Mouse (Mus musculus): Measurements from ENCODE around the gene Ube2c.

Gene Ube2c

DNA sequence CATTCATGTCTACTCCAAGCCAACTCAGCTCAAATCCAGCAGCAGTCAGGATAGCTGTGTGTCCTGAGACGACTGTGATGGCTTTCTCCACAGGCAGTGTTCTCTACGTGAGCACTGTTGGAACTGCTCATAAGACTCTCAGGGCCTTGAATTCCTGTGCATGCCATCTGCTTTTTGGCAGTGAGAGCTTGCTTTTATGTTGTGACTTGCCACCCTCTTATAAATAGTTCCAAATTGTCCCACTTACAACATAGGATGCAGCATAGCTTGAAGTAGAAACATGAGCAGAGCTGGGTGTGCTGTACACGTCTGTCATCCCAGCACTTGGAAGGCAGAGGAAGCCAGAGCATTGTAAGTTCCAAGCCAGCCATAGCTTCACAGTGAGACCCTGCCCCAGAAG, 3.9 kb upstream of the Ube2c start:
- DNase-seq, result no peak

DNA sequence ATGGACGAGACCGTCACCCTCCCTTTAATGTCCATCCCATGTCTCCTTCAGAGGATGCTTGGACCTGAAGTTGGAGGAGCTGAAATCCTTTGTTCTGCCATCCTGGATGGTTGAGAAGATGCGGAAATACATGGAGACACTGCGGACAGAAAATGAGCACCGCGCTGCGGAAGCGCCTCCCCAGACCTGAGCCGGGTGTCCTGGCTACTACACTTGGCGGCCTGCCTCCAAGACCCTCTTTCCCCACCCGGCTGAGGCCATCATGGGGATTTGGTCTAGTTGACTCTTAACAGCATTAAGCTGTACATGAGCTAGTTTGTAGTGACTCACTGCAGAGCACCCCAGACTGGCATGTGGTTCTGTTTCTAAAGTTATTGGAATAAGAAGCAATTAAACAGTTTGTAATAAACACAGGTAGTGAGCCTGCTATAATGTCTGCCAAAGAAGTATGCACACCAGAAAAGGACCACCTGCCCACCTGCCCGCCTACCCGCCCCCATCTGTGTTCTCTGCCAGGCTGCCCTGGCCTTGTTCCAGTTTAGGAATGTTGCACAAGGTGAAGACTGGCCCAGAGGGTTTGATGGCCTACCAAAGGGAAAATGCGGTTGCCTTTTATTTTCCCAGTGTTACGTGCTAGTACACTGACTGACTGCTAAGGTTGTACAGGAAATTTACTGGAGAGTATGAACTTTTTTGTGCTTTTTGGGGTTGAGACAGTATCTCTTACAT, 1.7 kb upstream of the Ube2c start:
- DNase-seq, result no peak

DNA sequence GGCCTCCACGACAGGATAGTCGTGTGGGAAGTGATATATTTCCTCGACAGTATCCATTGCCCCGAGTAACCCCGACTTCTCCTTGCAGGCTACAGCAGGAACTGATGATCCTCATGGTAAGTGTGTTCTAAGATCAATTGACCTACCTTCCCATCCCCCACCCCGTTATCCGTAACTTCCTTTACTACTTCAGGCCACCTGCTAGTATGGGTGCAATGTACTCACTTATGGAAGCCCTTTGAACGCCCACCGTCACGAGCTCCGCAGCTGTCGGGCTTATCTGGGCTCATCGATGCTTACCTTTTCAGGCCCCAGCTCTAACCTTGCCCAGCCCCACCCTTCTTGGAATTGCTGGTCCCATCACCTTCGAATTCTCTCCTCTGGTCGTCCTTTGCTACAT, 581 bp downstream of the Ube2c start:
- DNase-seq, result no peak

DNA sequence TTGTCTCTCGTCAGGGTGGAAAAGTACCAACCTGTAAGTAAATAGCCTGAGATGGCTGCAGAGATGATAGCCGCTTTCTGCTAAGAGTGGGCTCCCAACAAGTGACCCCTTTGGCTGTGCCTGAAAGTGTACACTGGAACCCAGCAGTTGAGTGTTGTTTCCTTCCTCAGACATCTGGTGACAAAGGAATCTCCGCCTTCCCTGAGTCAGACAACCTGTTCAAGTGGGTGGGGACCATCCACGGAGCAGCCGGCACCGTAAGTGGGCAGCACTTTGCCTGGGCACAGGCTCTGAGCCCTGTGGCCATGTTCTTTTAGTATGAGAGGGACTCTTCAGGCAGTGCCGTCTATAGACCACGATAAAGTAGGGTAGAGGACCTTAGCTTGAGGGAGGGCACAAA, 1.4 kb downstream of the Ube2c start:
- DNase-seq, result no peak

DNA sequence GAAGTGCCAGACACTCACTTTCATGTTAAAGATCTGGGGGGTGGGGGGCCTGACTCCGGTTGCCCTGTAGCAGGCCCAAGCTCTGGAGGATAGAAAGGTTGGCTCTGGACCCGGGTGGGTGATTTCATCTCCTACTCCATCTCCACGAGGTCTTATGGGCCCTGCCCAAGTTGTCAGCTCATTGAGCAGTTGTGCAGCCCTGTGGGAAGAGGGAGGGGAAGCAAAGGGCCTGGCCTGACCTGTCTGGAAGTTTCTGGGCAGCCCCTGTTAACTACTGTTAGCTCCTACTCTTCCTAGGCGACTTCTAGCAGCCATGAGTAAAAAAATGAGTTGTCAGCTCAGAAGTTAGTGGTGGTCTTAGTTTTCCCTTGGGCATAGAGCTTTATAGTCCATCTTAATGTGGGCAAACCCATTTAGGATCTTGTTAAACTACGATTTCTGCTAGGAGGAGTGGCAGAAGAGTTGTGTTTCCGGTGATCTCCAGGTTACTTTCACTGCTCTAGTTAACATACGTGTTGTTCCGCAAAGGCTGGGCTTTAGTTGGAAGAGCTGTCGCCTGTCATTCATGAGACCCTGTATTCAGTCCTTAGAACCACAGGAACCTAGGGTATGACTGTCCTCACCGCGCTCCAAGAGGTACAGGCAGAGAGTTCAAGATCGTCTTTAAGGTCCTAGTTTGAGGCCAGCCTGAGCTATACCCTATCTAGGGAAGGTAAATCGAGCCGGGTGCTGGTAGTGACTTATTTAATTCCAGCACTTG, 3.7 kb downstream of the Ube2c start:
- DNase-seq, result no peak

DNA sequence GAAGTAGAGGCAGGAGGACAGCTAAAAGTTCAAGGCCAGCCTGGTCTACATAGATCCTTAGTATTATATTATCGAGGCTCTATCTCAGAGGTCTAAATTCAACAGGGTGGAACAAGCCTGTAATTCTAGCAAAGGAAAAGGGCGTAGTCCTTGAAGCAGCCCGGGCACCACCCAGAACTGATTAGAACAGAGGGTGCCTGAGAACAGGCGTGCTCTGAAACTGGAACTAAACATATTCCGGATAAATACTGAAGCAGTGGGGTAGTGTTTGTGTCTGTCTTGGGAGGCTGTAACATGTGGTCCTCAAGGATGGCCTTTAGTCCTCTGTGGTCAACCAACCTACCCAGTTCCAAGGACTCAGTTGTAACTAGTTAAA, 4.3 kb downstream of the Ube2c start:
- no peak for DNase-seq

DNA sequence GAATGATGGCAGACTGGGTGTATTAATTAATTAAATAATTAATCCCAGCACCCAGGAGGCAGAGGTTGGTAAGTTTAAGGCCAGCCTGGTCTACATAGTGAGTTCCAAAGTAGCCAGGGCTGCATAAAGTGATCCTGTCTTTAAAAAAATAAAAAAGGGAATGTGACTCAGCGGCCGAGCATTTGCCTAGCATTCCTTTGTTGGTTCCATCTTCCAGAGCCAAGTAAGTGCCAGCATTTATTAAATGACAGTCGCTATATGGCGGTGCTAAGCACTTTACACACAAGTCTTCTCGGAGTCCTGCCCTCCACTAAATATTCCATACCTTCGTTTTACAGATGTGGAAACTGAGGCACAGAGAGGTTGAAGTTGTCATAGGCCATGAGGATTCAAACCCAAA, 6.4 kb downstream of the Ube2c start:
- DNase-seq, result no peak

DNA sequence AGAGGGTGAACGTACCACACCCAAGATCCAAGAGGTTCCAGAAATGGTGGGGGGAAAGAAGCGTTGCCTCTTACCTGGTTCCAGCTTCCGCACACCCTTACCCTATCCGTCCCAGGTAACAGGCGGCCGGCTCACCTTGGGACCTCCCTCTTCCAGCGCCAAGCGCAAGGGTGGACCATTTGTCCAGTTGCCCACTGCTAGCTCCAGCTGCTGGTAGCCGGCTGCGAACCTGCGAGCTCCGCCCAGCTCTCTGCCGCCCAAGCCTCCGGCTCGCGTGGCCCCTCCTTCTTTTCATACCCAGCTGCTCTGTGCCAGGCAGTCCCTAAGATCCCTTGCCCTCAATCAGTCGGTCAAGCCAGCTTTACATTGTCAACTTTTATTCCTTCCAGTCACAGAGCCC, 7.1 kb downstream of the Ube2c start:
- no peak for DNase-seq

DNA sequence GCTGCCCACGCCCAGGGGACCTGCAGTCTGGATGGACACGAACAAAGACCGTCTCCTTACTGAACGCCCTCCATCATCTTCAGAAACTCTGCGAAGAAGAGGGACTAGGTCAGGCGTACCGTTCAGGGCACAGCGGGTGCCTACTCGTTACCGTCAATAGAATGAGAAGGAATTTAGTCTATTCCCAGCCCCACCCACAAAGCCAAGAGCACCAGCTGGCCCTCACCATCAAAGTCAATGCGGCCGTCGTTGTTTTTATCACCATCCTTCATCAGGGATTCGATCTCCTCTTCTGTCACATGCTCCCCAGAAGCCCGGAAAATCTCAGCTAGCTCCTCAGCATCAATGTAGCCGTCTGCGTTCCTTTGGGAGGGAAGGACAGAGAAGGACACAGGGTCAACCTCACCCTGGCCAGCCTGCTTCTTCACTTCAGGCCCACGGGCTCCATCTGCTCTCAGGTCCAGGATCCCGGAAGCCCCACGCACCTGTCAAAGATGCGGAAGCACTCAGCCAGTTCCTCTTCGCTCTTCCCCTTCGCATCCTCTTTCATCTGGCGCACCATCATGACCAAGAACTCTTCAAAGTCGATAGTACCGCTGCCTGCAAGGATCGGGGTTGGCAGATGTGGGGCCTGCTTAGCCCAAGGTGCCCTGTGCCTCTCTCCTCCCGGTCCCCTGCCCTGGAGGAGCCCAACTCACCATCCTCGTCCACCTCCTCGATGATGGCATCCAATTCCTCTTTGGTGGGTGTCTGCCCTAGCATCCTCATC, 7.7 kb downstream of the Ube2c start:
- no peak for DNase-seq

DNA sequence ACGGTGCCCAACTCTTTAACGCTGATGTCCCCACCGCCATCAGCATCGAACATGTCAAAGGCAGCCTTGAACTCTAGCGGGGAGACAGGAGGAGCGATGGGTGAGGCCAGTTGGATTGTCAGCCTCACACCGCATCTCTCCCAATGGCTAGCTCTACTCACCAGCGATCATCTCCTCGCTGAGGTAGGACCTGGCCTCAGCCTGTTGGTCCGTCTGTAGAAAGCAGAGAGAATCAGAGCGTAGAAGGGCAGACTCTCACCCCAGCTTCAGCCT, 8.3 kb downstream of the Ube2c start:
- DNase-seq, result no peak

DNA sequence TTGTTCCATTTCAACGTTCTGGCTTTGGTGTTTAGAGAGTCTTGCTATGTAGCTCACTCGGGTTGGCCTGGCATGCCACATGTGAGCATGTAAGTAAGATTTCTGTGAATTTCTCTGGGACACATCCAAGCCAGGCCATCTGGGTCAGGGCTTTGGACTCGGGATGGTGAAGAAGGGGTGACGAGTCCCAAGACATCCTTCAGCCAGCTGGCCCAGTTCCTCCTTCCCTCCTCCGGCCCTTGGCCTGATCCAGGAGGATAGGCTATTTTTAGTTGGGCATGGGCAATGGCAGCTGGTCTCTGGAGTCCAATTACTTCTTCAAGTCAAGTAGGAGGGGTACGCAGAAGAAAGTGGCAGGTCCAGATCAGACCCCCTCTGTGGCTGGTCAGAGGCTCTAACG, 9.1 kb downstream of the Ube2c start:
- no peak for DNase-seq

DNA sequence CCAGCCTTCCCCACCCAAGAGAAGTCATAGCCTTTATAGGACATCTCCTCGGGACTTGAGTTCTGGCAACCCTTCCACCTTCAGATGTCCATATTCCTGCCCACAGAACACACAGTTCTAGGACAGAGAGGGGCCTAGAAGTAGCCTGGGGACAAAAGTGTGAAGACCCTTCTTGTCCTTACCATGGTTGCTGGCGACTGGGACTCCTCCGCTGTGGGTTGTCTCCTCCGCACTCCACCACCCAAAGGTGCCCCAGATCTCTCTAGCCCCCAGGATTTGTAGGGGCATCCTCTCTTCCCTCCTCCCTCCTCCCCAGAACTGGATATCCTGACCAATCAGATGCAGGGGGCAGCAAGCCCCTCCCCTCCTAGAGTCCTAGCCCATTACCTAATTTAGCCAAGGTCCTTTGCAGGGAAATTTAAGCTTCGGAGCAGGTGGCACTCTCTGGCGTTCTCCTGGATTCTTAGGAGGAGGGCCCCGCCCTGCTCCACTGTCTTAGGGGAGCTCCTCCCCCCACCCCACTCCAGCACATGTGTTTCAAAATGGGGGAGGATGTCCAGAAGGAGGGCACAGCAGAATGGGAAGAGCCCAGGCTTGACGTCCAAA, 9.9 kb downstream of the Ube2c start, which contains the start of gene Tnnc2:
TSS of gene Tnnc2 (minus strand) at position 487 of the 606 bp plus-strand sequence.
- no peak for DNase-seq

DNA sequence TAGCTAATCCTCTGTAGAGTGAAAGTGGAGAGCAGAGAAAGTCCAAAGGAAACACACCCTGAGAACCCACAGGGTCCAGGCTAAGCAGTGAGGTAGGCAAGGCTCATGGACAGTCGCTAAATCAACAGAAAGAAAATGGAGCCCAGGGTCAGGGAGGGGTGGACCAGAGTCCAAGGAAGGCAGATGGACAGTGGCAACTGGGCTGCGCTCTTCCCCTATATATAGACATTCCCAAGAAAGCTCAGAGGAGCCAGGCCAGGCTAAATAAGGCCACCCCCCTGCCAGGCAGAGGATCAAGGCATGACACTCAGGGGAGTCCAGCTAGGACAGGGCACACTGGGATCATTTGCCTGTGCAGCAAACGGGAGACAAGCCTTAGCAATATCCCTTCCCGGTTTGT, 12.2 kb downstream of the Ube2c start:
- no peak for DNase-seq

DNA sequence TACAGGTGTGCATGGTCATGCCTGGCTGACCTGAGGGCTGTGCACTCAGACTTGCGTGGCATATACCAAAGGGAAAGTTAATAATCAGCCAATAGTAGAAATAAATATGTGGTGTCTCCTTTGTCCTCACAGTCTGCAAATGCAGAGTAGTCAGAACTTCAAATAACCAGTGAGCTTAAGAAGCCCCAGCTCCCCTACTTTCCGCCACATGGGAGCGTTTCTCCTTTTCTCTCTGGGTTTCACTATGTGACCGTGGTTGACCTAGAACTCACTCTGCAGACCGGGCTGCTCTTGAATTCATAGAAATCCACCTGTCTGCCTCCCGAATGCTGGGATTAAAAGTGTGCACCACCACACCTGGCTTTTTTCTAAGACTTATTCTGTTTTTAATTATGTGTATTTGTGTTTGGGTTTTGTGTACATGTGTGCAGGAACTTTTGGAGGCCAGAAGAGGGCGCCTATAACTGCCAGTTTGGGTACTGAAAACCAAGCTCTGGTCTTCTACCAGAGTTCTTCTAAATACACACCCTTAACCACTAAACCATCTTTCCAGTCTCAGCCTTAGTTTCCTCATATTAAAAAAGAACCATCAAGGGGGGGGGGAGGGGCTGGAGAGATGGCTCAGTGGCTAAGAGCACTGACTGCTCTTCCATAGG, 14.4 kb downstream of the Ube2c start:
- DNase-seq, result no peak

DNA sequence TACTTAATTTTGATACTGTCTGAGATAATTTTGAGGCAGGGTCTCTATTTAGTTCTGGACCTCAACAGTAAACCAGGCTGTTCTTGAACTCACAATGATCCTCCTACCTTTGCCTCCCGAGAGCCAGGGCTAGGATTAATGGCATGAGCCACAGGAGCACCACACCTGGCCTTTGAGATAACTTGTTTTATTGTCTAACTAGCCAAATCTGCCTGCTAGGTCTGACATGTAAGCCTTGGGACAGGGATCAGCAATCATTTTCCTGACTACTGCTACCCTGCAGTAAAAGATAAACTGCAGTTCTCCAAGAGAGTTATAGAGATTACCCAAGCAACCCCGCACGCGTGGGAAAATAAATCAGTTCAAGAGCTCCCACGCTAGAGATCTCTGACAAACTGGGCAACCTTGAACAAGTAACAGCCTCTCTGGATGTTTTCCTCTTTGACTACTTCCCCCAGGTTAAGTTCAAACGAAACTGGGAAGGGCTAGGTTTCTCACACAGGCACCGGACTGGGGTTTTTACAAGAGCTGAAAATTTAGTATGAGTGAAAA, 15.2 kb downstream of the Ube2c start:
- no peak for DNase-seq

DNA sequence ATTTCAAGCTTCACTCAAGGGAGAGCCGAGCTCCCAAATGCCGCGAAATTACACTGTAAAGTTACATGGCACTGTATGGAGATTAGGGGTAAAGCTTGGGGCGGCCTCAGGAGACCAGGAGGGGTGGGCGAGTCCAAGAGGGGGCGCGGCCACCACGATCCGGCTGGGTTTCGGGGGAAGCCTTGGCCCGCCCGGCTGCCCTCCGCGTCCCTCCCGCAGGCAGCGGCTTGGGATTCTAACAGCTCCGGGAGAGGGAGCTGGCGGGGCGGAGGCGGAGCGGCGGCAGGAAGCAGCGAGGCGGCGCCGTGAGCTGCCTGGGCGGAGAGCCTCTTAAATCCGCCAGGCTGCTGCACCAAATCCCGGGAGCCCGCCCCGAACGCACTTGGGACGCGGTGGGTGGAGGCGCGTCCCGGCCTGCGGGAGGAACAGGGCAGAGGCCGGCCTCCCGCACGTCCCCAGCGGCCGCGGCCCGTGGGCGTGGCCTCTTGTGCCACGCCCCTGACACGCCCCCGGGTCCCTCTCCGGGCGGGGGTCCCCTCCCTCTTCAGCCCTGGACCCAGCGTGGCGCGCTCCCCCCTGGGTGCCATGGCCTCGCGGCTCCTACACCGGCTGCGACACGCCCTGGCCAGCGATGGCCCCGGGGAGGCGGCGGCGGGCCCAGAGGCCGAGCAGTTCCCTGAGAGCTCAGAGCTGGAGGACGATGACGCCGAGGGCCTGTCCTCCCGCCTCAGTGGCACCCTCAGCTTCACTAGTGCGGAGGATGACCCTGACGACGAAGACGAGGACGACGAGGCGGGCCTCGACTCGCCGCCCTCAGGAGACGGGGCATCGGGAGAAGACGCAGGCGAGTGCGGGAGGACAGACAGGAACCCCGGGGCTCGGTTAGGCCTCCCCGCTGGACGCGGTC, 16.0 kb downstream of the Ube2c start, which contains the start of gene Snx21:
TSS of gene Snx21 (plus strand) at position 343 of the 907 bp plus-strand sequence.
- peak; percentile 78 for DNase-seq

DNA sequence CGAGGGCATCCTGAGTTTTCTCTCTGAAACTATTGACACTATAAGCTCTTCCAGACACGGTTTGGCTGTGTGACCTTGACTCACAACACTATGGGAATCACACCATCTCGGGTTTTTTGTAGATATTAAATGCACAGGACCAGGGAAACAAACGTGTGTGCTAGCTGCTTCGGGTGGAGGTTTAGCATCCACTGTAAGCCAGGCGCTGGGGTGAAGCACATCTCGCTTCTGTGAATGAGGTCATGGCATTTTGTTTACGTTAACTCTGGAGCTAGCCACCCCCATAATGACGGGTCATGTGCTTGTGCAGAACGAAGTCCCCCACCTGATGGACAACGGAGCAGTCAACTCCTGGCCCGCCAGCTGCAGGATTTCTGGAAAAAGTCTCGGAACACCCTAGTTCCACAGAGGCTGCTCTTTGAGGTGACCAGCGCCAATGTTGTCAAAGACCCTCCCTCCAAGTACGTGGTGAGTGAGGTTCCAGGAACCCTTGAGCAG, 16.7 kb downstream of the Ube2c start:
- no peak for DNase-seq

DNA sequence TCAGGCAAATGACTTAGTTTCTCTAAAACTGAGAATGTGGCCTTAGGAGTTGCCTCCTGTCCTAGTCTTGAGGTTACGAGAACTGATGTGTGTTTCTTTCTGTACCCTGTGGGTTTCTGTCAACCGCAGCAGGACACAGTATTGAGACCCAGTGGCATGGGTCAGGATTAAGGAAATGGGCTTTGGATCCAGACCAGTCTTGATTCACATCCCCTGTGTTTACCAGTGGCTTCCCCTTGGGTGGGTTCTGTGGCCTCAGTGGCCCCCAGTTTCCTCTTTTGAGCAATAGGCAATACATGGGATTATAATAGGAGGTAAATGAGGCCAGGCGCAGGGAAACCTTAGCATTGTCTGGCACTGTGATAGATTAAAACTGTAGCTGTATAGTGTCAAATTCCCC, 17.3 kb downstream of the Ube2c start:
- no peak for DNase-seq

DNA sequence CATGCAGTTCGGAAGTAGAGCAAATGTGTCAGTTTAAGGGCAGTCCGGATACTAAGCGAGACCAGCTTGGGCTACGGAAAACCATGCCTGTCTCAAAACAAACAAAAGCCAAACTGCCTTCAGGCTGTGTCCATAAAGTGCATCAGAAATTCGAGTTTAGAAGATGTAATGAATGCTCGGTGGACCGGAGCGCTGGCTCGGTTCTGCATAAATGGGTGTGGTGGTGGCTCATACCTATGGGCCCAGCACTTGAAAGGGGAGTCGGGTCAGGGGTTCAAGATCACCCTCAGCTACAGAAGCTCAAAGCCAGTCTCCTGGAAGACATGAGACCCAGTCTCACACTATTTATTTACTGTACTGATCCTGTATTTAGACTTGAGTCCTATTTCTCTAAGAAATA, 18.1 kb downstream of the Ube2c start:
- DNase-seq, result no peak

DNA sequence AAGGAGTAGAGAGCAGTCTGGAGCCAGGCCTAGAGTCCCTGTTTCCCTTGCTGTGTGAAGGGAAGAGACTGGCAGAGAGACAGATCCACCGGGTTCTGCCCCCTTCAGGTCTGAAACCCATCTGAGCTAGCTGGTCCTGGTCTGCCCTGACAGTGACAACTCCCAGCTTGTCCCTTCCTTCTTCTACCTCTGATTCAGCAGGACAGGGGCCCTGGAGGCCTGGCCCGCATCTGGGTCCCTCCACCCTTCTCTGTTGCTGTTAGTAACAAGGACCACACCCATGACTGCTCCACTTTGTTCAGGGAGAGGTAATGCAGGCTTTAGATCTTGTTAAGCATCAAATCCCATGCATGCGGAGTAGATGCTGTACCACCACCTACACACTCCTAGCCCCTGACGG, 18.7 kb downstream of the Ube2c start:
- DNase-seq, result no peak

DNA sequence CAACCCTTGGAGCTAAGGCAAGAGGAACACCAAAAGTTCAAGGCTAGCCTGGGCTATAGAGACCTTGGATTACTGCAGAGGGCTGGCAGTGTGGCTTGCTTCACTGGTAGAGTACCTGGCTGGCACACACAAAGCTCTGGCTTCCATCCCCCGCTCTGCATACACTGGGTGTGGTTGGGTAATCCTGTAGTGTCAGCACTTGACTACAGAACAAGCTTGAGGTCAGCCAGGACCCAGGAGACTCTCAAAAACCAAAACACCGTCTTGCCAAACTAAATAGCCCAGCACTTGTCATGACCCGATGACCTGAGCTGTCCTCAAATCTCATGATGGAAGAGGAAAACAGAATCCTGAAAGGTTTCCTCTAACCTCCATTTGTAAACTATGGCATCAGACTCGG, 20.8 kb downstream of the Ube2c start:
- no peak for DNase-seq

Measured in thymus, postnatal 4 days (tissue).